Mouse (Mus musculus): ENCODE results near the gene Reg3d.

DNA sequence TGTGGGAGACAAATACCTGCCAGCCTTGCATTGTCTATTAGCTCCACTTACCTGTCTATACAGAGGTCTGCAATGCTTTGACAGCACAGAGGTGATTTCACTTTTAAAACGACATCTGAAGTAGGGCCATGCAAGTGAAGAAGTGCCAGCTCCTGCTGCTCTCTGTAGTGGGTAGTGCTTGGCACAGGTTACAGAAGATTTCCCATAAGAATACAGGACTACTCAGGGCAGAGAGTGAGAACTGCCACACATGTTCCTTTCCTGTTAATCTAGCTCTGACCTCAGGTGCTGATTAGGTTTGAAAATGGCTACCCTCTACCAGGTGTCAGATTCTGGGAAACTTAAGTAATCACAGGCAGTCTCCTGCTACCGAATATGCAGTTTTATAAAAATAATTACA is at the start of gene Reg3d:
- TF ChIP-seq CTCF (IDR thresholded peaks at IDR 0.05; ENCODE audit: low read depth): no peak
- no peak for TF ChIP-seq EP300 (IDR thresholded peaks at IDR 0.05; ENCODE audit: low read depth)
